Mouse (Mus musculus): ENCODE measurements around the gene Stk10.
"Not testable (repeated sequence)": the region's sequence is repeated elsewhere in the genome, so short reads cannot be mapped to it uniquely, and the experiment has no call there.

The Stk10 gene

GRCm38 (mm10) chr11:32594122-32594521 lies 61.0 kb downstream of the Stk10 start:
- DNase-seq (ENCODE audit: low spot score in 2 of 2): no peak

DNA sequence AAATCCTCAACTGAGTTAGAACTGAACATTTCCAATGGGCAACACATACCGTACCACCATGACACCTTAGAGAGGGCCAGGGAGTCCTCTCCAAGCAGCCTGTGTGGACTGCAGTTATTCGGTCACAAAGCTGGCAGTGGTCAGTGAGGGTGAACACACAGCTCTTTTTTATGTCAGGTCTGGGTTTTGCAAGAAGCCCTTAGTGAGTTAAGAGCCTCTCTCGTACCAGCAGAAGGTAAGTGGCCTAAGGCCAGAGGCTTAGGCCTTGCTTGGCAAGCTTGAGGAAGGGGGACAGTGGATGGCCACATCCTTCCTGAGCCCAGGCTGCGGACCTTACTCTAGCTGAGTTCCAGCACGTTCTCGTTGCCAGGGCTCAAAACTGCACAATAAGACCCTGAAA lies 67.3 kb downstream of the Stk10 start:
- no peak for DNase-seq (ENCODE audit: low spot score in 2 of 2)

DNA sequence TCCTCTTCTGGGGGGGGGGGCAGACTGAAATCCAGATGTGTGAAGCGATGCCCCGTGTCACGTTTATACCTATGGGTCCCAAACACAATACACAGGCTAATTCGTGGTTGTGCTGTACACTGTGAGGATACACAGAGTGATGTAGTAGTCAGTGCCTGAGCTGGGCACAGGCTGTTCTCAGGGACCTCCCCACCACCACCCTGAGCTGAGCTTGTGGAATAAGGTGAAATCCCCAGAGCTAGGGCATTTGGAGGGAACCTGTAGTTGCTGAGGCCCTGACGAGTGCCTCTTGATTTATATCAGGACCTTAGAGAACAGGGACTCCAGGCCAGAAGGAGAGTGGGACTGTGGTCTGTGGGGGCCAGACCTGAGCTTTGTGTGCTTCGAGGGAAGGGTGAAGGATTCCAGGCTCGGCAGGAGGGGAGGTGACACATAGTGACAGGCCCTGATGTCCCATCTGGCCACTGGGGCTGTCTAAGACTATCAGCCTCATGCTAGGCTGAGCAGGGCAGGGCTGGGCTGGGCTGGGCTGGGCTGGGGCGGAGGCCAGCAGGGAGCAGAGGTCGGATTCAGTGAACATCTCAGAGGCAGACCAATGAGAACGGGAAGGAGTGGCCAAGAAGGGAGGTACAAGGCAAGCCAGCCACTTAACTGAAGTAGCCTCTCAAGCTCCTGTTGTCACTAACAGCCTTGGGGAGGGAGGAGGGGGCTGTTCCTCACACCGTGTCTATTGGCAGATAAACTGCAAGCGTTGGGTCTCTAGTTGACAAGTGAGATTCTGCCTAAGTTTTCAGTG lies 68.6 kb downstream of the Stk10 start:
- DNase-seq (ENCODE audit: low spot score in 2 of 2): no peak

- DNase-seq (ENCODE audit: low spot score in 2 of 2): no peak
These were observed 71.6 kb downstream of the Stk10 start for GRCm38 (mm10) chr11:32604663-32605062.

GRCm38 (mm10) chr11:32605131-32605860 lies 72.2 kb downstream of the Stk10 start:
- DNase-seq (ENCODE audit: low spot score in 2 of 2): no peak

DNA sequence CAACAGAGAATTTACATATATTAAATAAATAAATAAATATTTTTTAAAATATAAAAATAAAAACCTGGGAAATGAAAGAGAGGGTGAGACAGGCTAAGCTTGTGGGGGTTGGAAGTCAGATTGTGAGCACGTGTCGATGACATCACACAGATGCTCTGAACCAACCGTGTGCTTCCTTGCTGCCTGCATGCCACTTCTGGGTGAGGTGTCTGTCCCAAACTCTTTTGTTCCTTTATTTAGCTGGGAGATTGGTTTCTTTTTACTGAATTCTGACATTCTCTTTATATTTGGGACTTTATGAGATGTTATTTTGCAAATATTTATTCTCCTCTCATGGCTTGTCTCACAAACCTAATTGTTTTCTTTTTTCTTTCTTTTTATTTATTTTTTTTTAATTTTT lies 72.8 kb downstream of the Stk10 start:
- DNase-seq (ENCODE audit: low spot score in 2 of 2): no peak

DNA sequence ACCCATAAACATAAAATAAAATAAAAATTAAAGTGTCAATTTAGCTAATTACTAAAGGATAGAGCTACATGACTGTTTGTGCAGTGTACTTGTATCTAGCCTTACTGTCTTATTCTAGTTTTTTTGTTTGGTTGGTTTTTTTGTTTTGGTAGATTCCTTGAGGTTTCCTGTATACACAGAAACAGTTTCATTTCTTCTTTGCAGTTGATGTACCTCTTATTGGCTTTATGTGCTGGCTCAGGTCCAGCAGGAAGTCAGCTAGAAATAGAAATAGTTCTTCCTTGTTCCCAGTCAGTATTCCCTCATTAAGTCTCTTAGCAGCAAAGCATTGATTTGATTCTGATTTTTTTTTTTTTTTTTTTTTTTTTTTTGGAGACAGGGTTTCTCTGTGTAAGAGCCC lies 74.2 kb downstream of the Stk10 start:
- DNase-seq (ENCODE audit: low spot score in 2 of 2): no peak

DNA sequence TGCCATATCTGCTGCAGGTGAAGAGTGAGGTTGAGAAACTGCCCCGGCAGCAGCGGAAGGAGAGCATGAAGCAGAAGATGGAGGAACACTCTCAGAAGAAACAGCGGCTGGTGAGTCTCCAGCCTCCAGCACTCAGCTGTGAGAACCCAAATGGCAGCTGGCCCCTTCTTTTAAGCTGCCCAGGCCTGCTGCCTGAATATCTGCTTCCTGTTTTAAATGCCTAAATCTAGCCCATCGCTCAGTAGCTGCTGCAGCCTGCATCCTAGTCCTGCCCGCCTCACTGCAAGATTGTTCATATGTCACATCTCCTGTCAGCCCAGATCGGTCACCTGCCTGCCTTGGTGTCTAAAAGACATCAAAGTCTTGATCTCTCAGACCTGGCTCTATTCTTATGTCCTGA lies 77.5 kb downstream of the Stk10 start:
- no peak for DNase-seq (ENCODE audit: low spot score in 2 of 2)

DNA sequence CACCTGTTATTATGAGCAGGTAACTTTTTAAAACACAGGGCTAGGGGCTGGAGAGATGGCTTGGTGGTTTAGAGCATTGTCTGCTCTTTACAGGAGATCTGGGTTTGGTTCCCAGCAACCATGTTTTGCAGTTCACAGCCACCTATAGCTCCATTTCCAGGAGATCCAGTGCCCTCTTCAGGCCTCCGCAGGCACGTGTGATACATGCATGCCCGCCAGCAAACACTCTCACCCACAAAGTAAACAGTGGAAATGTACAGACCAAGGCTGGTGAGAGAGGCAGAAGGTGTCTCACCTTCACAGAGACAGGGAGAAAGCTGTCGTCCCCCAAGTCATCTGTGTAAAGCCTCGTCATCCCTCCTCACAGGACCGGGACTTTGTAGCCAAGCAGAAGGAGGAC lies 79.2 kb downstream of the Stk10 start:
- no peak for DNase-seq (ENCODE audit: low spot score in 2 of 2)

- no peak for DNase-seq (ENCODE audit: low spot score in 2 of 2)
These were observed 81.4 kb downstream of the Stk10 start for GRCm38 (mm10) chr11:32614463-32614862.

GRCm38 (mm10) chr11:32615561-32615960 lies 82.5 kb downstream of the Stk10 start:
- no peak for DNase-seq (ENCODE audit: low spot score in 2 of 2)

- DNase-seq (ENCODE audit: low spot score in 2 of 2): no peak
These were observed 83.0 kb downstream of the Stk10 start for GRCm38 (mm10) chr11:32616091-32616490.

DNA sequence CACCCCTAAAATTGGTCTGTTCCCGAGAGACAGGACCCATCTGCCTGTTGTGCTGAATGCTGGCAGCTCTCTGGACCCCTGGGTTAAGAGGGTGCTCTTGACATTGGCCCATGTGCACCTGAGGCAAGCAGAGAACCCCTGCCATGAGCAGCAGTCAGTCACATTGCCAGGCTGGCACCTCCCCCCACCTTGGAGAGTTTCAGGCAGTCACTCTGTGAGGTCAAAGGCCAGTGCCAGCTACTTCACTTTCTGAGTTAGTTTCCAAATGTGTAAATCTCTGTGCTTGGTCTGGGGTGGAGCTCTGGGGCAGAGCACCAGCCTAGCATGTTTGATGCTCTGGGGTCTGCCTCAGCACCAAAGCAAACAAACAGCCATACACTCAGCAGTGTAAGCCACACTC lies 84.9 kb downstream of the Stk10 start:
- DNase-seq (ENCODE audit: low spot score in 2 of 2): no peak

DNA sequence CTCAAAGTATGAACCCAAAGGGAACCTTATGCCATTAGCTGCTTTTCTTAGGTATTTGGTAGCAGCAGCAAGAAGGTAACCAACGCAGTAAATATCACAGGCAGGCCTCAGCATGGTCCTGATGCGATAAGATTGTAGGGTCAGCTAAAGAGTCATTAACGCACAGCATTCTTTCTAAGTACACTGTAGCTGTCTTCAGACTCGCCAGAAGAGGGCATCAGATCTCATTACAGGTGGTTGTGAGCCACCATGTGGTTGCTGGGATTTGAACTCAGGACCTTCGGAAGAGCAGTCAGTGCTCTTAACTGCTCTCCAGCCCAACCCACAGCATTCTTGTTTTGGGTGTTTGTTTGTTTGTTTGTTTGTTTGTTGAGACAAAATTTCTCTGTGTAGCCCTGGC lies 85.5 kb downstream of the Stk10 start:
- not testable (repeated sequence) for DNase-seq (ENCODE audit: low spot score in 2 of 2)

DNA sequence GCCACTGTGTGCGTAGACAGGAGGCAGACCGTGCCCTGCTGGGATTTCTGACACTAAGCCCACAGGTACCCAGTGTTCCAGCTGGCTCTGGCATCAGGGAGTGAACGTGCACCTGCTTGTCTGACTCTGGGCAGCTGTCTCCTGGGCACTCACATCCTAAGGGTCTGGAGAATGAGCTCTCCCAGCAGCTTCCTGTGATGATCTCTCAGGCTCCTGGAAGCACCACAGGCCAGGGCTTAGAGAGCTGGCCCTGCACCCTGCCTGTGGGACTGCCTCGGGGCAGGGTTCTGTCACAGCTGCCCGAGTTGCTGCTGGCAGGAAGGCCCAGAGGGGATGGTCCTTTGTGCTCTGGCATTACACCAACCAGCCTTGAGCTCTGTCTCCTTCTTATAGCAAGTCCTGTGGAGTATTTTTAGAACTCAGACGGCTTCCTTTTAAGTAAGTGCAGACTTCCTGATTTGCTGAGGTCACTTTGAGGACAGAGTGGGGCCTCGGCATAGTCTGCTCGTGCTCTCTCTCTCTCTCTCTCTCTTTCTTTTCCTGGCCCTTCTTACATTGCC lies 86.2 kb downstream of the Stk10 start:
- peak in 1 of 2 experiments; percentile 41 for DNase-seq (ENCODE audit: low spot score in 2 of 2)

- no peak for DNase-seq (ENCODE audit: low spot score in 2 of 2)
These were observed 86.9 kb downstream of the Stk10 start for GRCm38 (mm10) chr11:32619866-32620456.

DNA sequence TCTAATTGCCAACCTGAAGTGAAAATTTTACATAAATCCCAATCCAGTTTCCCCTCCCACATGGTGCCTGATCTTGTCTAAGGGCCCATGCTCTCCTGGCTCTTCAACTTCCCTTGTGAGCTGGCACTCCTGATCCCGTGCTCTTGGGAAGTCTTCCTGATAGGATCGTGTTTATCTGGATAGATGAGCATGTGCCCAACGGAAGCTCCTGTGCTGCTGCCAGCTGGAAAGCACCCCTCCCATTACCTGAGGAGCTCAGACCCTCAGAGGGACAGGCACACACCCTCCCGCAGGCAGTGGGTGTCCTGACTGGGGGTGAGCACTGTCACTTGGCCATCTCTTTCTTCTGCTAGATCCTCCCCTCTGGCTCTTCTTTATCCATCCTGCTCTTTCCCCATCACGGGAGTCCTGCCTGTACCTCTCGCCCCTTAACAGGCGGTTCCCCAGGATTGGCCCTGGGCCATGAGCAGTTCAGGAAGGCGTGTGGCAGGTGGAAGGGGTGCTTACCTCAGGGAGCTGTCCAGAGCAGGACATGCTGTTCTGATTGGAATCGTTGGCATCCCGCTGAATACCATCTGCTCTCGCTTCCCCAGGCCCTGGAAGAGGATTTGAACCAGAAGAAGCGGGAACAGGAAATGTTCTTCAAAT lies 88.8 kb downstream of the Stk10 start:
- DNase-seq (ENCODE audit: low spot score in 2 of 2): no peak

DNA sequence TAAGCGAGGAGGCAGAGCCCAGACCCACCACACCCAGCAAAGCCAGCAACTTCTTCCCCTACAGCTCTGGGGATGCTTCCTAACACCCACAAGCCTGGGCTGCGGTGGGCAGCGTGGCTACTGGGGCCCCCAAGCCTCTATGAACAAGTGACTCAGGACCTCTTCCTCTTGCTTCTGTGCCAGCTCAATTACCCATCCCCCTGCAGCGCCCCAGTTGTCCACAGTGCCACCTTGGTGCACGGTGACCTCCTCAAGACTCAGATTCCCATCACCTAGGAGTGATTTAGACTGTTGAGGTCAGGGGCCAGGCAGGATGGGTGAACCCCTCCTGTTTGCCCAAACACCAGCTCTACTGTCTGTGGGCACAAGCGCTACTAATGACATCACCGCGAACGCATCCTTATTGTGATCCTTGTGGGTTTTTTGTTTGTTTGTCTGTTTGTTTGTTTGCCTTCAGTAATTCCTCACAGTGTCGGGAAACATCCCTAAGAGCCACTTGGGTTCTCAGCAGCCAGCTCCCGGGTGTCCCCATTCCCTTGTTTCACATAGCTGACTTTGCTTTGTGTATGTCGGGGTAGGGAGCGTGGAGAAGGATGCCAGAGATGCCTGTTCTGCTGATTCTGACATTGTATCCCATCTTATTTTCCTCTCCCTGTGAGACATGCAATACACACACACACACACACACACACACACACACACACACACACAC lies 89.5 kb downstream of the Stk10 start:
- DNase-seq (ENCODE audit: low spot score in 2 of 2): no peak

GRCm38 (mm10) chr11:32623236-32623635 lies 90.1 kb downstream of the Stk10 start:
- DNase-seq (ENCODE audit: low spot score in 2 of 2): no peak

DNA sequence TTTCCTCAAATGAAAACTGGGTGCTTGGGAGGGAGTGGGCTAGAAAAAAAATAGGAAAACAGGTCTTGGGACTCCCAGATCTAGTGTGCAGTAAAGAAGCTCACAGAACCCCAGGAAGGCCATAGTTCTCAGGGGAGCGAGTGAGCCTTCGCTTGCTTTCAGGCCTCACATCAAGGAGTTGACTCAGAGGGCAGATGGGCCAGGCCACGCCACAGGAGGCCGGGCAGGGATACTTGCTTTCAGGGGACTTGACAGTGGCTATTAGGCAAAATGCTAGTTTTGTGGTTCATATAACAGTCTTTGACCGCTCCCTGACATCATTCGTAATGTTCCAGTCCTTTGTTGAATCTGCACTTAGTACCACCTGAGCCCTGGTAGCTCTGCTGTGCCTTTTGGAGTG lies 90.8 kb downstream of the Stk10 start:
- no peak for DNase-seq (ENCODE audit: low spot score in 2 of 2)

DNA sequence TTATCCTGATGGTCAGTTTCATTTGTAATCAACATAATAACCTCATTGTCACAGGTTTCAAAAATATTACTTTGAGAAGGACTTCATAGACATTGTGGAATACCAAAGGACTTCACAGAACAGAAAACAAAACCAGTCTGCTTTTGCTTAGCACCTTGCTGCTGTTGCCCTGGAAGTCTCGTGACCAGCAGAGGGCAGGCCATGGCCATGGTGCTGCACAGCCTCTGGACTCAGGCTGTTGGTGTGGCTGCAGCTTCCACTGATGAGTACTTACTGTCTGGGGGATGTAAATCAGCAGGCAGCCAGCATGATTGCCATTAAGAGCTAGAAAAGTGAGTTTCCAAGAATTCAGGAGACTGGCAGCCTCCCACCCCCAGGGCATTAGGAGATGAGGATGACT lies 92.6 kb downstream of the Stk10 start:
- DNase-seq (ENCODE audit: low spot score in 2 of 2): peak; percentile 16 to 53
